Mouse (Mus musculus): ENCODE measurements around the gene Stard13. TPM values are rescaled to one million over a fixed set of nuclear protein-coding genes. Genes with fewer than 3 reads are reported as not detected.

The Stard13 gene
- polyA plus RNA-seq, 1 experiment from 2014 or later = 9.0 TPM

DNA sequence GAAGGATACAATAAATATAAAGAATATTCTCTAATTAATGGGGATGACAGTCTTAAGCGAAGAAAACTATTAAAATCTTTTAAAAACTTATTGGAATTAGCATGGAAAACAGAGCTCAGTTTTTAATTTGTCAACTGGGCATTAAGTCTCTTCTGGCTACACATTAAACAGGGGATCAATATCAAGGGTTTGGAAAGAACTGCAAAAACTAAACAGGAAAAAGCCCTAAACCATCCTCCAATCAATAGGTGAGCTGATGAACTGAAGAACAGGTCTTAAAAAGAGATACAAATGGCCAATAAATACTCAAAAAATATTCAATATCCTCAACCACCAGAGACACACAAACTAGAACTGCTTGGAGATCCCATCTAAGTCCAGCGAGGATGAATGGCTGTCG, 56.5 kb downstream of the Stard13 start:
- no peaks in the 10 kb centered on the region for H3K27me3 ChIP-seq

DNA sequence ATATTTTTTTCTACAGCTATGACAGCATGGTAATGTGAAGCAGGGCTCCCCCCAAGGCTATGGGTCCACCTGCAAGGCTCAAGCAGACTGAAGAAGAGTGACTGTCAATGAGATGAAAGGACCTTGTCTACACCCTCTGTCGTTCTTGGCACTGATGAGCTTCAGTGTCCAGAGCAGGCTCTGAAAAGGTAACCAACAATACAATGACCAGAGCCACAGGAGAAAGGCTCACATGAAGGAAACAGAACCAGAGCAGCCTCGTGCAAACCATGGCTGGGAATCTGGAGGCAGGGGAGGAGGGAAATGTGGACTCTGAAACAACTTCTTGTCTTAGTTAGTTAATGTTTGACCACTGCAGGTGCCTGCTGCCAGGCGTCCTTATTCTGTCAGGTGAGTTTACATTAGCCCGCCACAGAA, 57.7 kb downstream of the Stard13 start:
- Histone ChIP-seq H3K9me3 (replicated peaks) (no peaks in the 10 kb centered on the region), H3K27ac (replicated peaks) (no peak overlapping the region), H3K27me3 (no peaks in the 10 kb centered on the region), H3K4me1 (0 out of 2 replicates have a peak, but pooled peaks cover 11% of the 10 kb centered on the region), H3K4me3 (replicated peaks) (no peak overlapping the region), H3K9ac (no peak overlapping the region), H3K36me3 (no peaks in the 10 kb centered on the region), H3K4me2 (replicated peaks) (no peak overlapping the region)
- no peak for ATAC-seq (ENCODE audit: insufficient number of reproducible peaks, low FRiP score, low TSS enrichment, low read depth)
- WGBS = 69% methylated on average over 4 of the region's 4 CpGs

More for the DNA sequence above, 56.5 kb downstream of the Stard13 start:
- H3K4me3 ChIP-seq (replicated peaks) = no peak overlapping the region
- H3K4me1 ChIP-seq = 0 out of 2 replicates have a peak, but pooled peaks cover 11% of the 10 kb centered on the region
- no peaks in the 10 kb centered on the region for H3K9me3 ChIP-seq (replicated peaks)
- 92% methylated on average over 3 of the region's 3 CpGs for WGBS
- no peak overlapping the region for H3K27ac ChIP-seq (replicated peaks)
- H3K9ac ChIP-seq = no peak overlapping the region
- no peaks in the 10 kb centered on the region for H3K36me3 ChIP-seq
- no peak for ATAC-seq (ENCODE audit: insufficient number of reproducible peaks, low FRiP score, low TSS enrichment, low read depth)
- no peak overlapping the region for H3K4me2 ChIP-seq (replicated peaks)

DNA sequence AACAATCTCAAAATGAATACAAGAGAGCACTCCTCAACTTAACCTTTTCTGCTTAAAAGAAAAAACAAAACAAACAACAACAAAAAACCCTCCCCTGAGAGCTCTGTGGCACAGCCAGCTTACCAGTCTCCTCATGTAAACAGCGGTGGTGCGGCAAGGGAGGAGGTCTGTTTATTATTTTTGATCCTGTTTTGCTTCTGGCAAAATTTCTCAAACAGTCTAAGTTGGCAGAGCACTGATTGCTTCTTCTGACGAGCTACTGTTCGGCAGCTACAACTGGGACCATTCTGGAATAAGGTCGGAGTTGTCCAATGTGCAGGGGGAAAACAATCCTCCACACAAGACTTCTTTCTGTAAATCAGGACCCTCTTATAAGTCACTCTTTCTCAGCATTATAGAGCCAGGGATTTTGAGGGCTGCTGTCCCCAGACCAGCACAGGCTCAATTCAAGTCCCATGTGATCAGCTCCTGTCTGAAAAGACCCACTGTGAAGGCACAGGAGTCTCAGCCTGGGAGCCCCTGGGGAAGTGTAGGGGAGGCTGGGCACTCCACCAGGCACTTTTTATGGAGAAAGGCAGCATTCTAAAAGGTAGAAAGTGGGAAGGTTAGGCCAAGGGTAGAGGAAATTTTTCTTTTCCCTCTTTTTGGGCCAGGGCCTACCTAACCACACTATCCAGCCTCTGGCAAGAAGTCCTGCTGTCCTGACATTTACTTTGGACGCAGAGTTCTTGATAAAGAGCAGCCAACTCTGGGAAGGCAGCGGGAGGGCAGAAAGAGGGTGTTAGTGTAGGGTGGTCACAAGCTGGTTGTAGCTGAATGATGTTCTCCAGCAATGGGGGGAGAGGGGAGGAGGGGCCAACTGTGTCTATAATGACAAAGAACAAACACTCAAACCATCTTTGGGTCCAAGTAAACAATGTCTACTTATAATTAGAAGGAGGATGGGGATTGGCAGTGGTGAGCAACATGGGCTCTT, 58.9 kb downstream of the Stard13 start:
- peak; percentile 54 for ATAC-seq (ENCODE audit: insufficient number of reproducible peaks, low FRiP score, low TSS enrichment, low read depth)

DNA sequence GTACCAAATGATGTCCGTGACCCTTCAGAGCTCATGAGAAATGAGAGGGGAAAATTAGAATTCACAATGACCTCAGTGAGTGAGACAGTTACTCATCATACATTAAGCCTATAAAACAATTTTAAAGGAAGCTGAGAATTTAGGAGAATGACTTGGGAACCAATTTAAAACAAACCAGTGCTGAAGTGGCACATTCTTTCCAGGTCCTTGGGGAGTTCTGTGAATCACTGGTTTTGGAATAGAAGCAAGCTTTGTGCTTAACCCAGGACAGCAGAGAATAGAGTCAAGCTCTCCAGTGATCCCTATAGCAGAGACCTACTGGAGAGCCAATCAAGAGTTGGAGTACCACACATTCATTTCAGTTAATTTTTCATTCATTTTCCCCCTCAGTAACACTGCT, 59.9 kb downstream of the Stard13 start:
- Histone ChIP-seq H3K27ac (replicated peaks) (no peak overlapping the region), H3K4me2 (replicated peaks) (no peak overlapping the region)
- 80% methylated on average over 1 of the region's 1 CpGs for WGBS

More for the DNA sequence above, 58.9 kb downstream of the Stard13 start:
- Histone ChIP-seq H3K4me2 (replicated peaks) (no peak overlapping the region), H3K9ac (no peak overlapping the region), H3K4me1 (0 out of 2 replicates have a peak, but pooled peaks cover 11% of the 10 kb centered on the region), H3K27ac (replicated peaks) (peak overlapping the region; percentile 51), H3K27me3 (no peaks in the 10 kb centered on the region), H3K36me3 (no peaks in the 10 kb centered on the region), H3K9me3 (replicated peaks) (no peaks in the 10 kb centered on the region), H3K4me3 (replicated peaks) (no peak overlapping the region)
- 43% methylated on average over 7 of the region's 7 CpGs for WGBS

DNA sequence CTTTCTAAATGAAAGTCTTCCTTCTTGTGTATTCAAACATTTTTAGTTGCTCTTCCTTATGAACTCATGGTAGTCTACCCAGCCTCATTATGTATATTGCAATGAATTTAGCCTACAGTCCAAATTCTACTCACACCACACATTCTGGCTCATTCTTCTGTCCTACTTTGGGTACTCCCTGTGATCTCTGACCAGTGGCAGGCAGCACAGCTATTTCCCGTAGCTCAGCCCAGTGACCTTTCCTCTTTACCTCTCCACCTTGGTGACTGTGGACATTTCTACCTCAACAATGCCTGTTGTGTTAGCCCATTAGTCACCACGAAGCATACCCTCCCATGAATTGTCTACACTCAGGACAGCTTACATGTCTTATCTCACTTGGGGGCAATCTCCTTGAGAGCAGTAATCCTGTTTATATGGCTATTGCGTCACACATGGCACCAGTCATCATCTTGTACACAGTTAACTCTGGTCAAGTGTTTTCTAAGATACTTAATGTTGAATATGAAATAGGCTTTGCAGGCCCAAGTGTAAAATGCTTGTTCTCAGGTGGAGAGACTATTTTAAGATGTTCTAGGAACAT, 63.4 kb downstream of the Stard13 start:
- no peaks in the 10 kb centered on the region for H3K27me3 ChIP-seq
- H3K36me3 ChIP-seq = no peaks in the 10 kb centered on the region
- peaks cover 16% of the 10 kb centered on the region; the same call in 1 of the 2 replicates for H3K4me1 ChIP-seq
- no peak overlapping the region for H3K27ac ChIP-seq (replicated peaks)
- no peak overlapping the region for H3K4me3 ChIP-seq (replicated peaks)
- H3K9ac ChIP-seq = no peak overlapping the region
- 86% methylated on average over 3 of the region's 3 CpGs for WGBS
- ATAC-seq (ENCODE audit: insufficient number of reproducible peaks, low FRiP score, low TSS enrichment, low read depth) = no peak
- H3K9me3 ChIP-seq (replicated peaks) = no peaks in the 10 kb centered on the region
- H3K4me2 ChIP-seq (replicated peaks) = no peak overlapping the region

More for the DNA sequence above, 59.9 kb downstream of the Stard13 start:
- Histone ChIP-seq H3K36me3 (no peaks in the 10 kb centered on the region), H3K4me3 (replicated peaks) (no peak overlapping the region), H3K9me3 (replicated peaks) (no peaks in the 10 kb centered on the region), H3K4me1 (0 out of 2 replicates have a peak, but pooled peaks cover 11% of the 10 kb centered on the region), H3K27me3 (no peaks in the 10 kb centered on the region), H3K9ac (no peak overlapping the region)
- ATAC-seq (ENCODE audit: insufficient number of reproducible peaks, low FRiP score, low TSS enrichment, low read depth) = no peak

DNA sequence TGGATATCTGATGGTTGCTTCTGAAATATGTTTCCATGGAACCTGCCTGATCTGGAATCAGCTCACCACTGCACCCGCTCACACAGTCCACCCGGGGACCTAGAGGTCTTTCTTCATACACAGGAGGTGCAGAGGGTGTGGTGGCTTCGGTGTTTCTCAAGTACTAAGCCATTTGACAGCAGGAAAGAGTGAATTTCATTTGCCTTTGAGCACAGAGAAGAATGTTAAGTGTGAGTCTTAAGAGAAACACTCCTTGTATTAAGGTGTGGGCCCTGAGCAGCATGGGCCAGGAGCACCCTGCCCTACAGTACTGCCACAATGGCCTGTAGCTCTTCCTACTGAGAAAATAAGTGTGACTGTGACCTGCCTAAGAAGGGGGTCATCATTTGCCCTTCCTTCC, 65.4 kb downstream of the Stard13 start:
- Histone ChIP-seq H3K4me2 (replicated peaks) (no peak overlapping the region), H3K36me3 (no peaks in the 10 kb centered on the region), H3K4me1 (peaks cover 11% of the 10 kb centered on the region; the same call in 1 of the 2 replicates), H3K4me3 (replicated peaks) (no peak overlapping the region), H3K27me3 (no peaks in the 10 kb centered on the region), H3K9me3 (replicated peaks) (no peaks in the 10 kb centered on the region), H3K27ac (replicated peaks) (no peak overlapping the region), H3K9ac (no peak overlapping the region)
- 83% methylated on average over 3 of the region's 3 CpGs for WGBS
- ATAC-seq (ENCODE audit: insufficient number of reproducible peaks, low FRiP score, low TSS enrichment, low read depth) = no peak

DNA sequence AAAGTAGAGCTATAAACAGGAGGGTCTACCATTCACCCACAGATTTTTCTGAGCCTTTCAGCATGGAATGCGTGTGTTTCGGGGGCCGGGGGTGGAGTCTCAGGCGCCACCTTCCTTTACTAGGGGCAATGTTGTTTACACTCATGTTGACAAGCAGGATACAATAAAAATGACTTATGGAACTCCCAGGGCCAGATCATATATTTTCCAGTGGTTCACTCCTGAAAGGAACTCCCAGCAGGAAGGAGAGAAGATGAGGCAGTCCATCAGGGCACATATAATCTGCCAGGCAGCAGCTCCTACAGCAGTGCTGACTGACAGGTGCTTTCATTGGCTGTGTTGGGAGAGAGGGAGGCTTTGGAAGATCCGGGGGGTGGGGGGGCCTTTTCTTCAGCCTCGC, 66.0 kb downstream of the Stard13 start:
- Histone ChIP-seq H3K9ac (no peak overlapping the region), H3K4me3 (replicated peaks) (no peak overlapping the region), H3K27me3 (no peaks in the 10 kb centered on the region), H3K36me3 (no peaks in the 10 kb centered on the region), H3K9me3 (replicated peaks) (no peaks in the 10 kb centered on the region), H3K4me2 (replicated peaks) (no peak overlapping the region), H3K27ac (replicated peaks) (no peak overlapping the region), H3K4me1 (peaks cover 11% of the 10 kb centered on the region; the same call in 1 of the 2 replicates)
- no peak for ATAC-seq (ENCODE audit: insufficient number of reproducible peaks, low FRiP score, low TSS enrichment, low read depth)
- 83% methylated on average over 6 of the region's 6 CpGs for WGBS

DNA sequence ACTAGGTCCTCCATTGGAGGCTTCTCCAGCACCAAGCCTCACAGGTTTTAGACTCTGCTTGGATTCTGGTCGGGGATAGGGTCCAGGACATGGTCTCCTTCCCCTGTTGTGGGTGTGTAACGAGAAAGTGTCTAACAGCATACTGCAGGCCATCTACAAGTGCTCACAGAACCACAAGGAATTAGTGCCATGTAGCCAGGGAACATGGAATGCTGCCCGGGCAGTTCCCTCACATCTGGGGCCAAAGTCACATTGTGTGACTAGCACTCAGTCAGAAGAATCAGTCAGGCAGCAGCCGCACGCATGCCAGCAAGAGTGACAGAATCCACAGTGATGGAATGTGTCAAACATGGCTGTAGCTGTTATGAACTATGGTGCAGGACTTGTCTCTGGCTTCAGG, 67.4 kb downstream of the Stard13 start:
- Histone ChIP-seq H3K27ac (replicated peaks) (no peak overlapping the region), H3K4me1 (peaks cover 11% of the 10 kb centered on the region; the same call in 1 of the 2 replicates), H3K36me3 (no peaks in the 10 kb centered on the region), H3K9ac (no peak overlapping the region), H3K4me3 (replicated peaks) (no peak overlapping the region), H3K4me2 (replicated peaks) (no peak overlapping the region), H3K27me3 (no peaks in the 10 kb centered on the region), H3K9me3 (replicated peaks) (no peaks in the 10 kb centered on the region)
- ATAC-seq (ENCODE audit: insufficient number of reproducible peaks, low FRiP score, low TSS enrichment, low read depth) = no peak
- 57% methylated on average over 5 of the region's 5 CpGs for WGBS

DNA sequence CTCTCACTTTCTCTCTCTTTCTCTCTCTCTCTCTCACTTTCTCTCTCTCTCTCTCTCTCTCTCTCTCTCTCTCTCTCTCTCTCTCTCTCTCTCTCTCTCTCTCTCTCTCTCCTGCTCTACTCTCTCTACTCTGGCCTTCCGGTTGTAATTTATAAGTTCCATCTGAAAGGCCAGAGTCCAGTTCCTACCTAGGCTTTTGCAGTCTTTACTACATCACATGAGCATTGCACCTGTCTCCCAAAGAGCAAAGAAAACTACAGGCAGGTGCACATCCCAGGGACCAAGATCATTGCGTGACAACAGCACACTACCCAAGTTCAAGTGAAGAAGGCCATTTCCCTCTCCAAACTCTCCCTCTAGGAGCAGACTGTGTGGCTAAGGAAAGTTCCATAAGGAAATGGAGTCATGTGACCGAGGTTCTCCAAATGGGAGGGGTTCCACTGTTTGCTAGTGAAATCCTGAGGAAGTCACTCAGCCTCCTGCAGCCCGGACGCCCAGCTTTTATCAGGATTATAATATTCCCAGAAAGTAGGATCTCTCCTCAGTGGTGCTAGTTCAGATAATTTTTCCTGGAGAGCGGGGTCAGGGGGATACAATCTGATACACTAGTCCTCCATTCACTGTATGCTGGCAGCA, 68.1 kb downstream of the Stard13 start:
- H3K9me3 ChIP-seq (replicated peaks) = no peaks in the 10 kb centered on the region
- no peak overlapping the region for H3K9ac ChIP-seq
- WGBS = 81% methylated on average over 6 of the region's 6 CpGs
- H3K4me3 ChIP-seq (replicated peaks) = no peak overlapping the region
- H3K4me1 ChIP-seq = peaks cover 11% of the 10 kb centered on the region; the same call in 1 of the 2 replicates
- no peak overlapping the region for H3K27ac ChIP-seq (replicated peaks)
- H3K36me3 ChIP-seq = no peaks in the 10 kb centered on the region
- no peak overlapping the region for H3K4me2 ChIP-seq (replicated peaks)
- no peaks in the 10 kb centered on the region for H3K27me3 ChIP-seq
- no peak for ATAC-seq (ENCODE audit: insufficient number of reproducible peaks, low FRiP score, low TSS enrichment, low read depth)

DNA sequence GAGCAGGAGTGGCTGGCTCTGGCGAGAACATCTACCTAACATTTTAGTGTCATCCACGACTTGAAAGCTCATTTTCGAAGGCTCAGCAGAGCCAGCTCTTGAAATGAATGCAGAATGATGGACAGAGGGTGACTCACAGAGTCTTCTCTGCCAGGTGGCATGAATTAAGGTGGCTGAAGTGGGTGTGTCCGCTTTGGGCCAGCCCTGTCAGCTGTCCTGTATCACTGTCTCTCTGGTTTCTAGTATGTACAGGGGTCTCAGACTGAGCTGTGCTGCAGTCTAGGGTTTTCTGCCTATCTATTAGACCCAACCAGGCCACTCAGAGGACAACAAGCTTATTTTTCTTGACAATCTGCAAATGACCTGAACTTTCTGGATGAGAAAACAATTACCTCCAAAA, 68.8 kb downstream of the Stard13 start:
- WGBS = 49% methylated on average over 4 of the region's 4 CpGs
- H3K27me3 ChIP-seq = no peaks in the 10 kb centered on the region
- H3K4me2 ChIP-seq (replicated peaks) = no peak overlapping the region
- H3K36me3 ChIP-seq = no peaks in the 10 kb centered on the region
- no peak overlapping the region for H3K27ac ChIP-seq (replicated peaks)
- H3K9me3 ChIP-seq (replicated peaks) = no peaks in the 10 kb centered on the region
- no peak for ATAC-seq (ENCODE audit: insufficient number of reproducible peaks, low FRiP score, low TSS enrichment, low read depth)
- peaks cover 11% of the 10 kb centered on the region; the same call in 1 of the 2 replicates for H3K4me1 ChIP-seq
- H3K9ac ChIP-seq = no peak overlapping the region
- H3K4me3 ChIP-seq (replicated peaks) = no peak overlapping the region

DNA sequence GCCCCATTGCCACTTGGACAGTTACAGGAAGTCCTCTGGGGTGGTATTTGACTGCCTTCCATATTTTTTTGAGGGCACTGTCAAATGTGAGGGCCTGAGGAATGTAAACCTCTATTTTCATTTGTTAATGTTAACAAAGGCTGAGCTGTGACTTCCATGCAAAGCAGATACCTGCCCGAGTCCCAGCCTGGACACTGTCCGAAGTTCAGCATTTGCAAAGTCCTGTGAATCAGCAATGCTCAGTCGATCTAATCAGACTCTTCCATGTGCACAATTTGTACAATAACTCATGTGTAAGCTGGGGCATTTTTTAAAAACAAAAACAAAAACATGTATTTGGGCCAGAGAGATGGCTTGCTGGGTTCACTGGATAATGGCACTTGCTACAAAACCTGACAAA, 71.0 kb downstream of the Stard13 start:
- ATAC-seq (ENCODE audit: insufficient number of reproducible peaks, low FRiP score, low TSS enrichment, low read depth) = no peak

More for the DNA sequence above, 71.0 kb downstream of the Stard13 start:
- no peaks in the 10 kb centered on the region for H3K36me3 ChIP-seq
- no peak overlapping the region for H3K9ac ChIP-seq
- WGBS = 92% methylated on average over 3 of the region's 3 CpGs
- no peaks in the 10 kb centered on the region for H3K27me3 ChIP-seq
- no peak overlapping the region for H3K4me2 ChIP-seq (replicated peaks)
- H3K4me3 ChIP-seq (replicated peaks) = no peak overlapping the region
- no peaks in the 10 kb centered on the region for H3K9me3 ChIP-seq (replicated peaks)
- H3K27ac ChIP-seq (replicated peaks) = no peak overlapping the region
- peaks cover 6% of the 10 kb centered on the region; the same call in 1 of the 2 replicates for H3K4me1 ChIP-seq

Data from embryonic facial prominence, embryonic 15.5 days (tissue).